Mouse (Mus musculus): ENCODE results near the gene Ube2j1.

DNA sequence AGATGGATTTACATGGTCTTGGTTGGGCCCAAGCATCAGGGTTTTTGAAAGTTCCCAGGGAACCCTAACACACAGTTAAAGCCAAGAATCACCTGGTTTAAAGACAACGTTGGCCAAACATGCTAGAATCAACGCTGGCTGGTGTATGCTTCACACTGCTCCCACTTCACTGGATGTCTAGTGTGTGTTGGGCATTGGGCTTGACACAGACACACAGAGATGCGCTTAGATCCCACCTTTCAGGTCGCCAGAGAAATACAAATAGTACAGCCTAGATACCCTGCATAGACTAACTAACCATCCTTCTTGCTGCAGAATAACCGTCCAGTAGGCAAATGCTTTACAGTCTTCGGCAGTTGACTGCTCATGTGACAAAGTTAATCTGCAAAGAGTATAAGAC, 39.1 kb downstream of the Ube2j1 start:
- TF ChIP-seq GATA1 (IDR thresholded peaks at IDR 0.05; ENCODE audit: borderline replicate concordance, low read length), result no peak
- no peak for TF ChIP-seq FLI1 (IDR thresholded peaks at IDR 0.05; ENCODE audit: low read length)
